Mouse (Mus musculus) megakaryocyte-erythroid progenitor cell, adult 5 weeks (primary cell): ENCODE results near the gene Zfp599. TPM values are rescaled to one million over a fixed set of nuclear protein-coding genes. Genes with fewer than 3 reads are reported as not detected.

Experiments
- polyA plus RNA-seq: library from polyadenylated mRNA; stranded (reverse); fragments of >175 nt; gene quantifications from 2 replicates; pipeline ENCODE4 v1.2.3, GENCODE M21; 2012

Zfp599 gene
- 0.05 and 0.14 TPM in 2 replicates for polyA plus RNA-seq

GRCm38 (mm10) chr9:22259184-22260091 lies at the start of gene Zfp599:
Zfp599 (minus strand) TSS chr9:22259895.

GRCm38 (mm10) chr9:22307156-22307919 lies 47.6 kb upstream of the Zfp599 start, which contains the start of gene Zfp810:
Zfp810 (minus strand) TSS chr9:22307648.

GRCm38 (mm10) chr9:22225581-22226388 lies 33.9 kb downstream of the Zfp599 start, which contains the start of gene Zfp809:
Zfp809 (plus strand) TSS chr9:22225714.

Other genes with a start within 250 kb of the Zfp599 start
- gene Elavl3, start 207.9 kb downstream of the Zfp599 start, polyA plus RNA-seq, result 0.02 and 0.03 TPM in 2 replicates
- not detected in 2 replicates for gene Gm49318, start 188.6 kb downstream of the Zfp599 start, polyA plus RNA-seq
- gene Zfp653, start 188.5 kb downstream of the Zfp599 start, polyA plus RNA-seq, result 19.3 and 24.5 TPM in 2 replicates
- 30.5 and 33.6 TPM in 2 replicates for gene Ecsit, start 174.5 kb downstream of the Zfp599 start, polyA plus RNA-seq
- gene Cnn1, start 160.7 kb downstream of the Zfp599 start, polyA plus RNA-seq, result 0.06 TPM in 1 of 2 replicates, not detected in the other
- gene Elof1, start 142.7 kb downstream of the Zfp599 start, polyA plus RNA-seq, result 75.1 and 88.1 TPM in 2 replicates
- gene Acp5, start 124.2 kb downstream of the Zfp599 start, polyA plus RNA-seq, result 9.1 and 11.8 TPM in 2 replicates
- 77.0 and 80.8 TPM in 2 replicates for gene Pigyl, start 103.0 kb downstream of the Zfp599 start, polyA plus RNA-seq
- not detected in 2 replicates for gene Zfp872, start 71.8 kb downstream of the Zfp599 start, polyA plus RNA-seq
- 3.2 and 4.1 TPM in 2 replicates for gene Zfp809, start 34.2 kb downstream of the Zfp599 start, polyA plus RNA-seq
- gene Zfp810, start 47.8 kb upstream of the Zfp599 start, polyA plus RNA-seq, result 1.4 and 2.7 TPM in 2 replicates
- gene Anln, start 129.3 kb upstream of the Zfp599 start, polyA plus RNA-seq, result 3.3 and 4.0 TPM in 2 replicates
- 0.70 and 1.1 TPM in 2 replicates for gene 9530077C05Rik, start 151.6 kb upstream of the Zfp599 start, polyA plus RNA-seq
- gene Gm17545, start 194.4 kb upstream of the Zfp599 start, polyA plus RNA-seq, result not detected in 2 replicates
- gene Rp9, start 209.8 kb upstream of the Zfp599 start, polyA plus RNA-seq, result 97.3 and 120 TPM in 2 replicates
- gene Bbs9, start 215.8 kb upstream of the Zfp599 start, polyA plus RNA-seq, result 1.5 and 2.2 TPM in 2 replicates